Mouse (Mus musculus): ENCODE measurements around the gene Gm20661. TPM values are rescaled to one million over a fixed set of nuclear protein-coding genes. Genes with fewer than 3 reads are reported as not detected.
A peak's percentile ranks its signal among the peaks of the same experiment; 100 is the strongest.

The Gm20661 gene
- polyA plus RNA-seq (2012; fragmentation: generic; extraction: Trizol), result not detected

GRCm38 (mm10) chr9:107982681-107983346 lies at the start of gene Gm20661:
TSS of gene Gm20661 (plus strand) at chr9:107983058.
- H3K27me3 ChIP-seq (ENCODE audit: control insufficient read depth, insufficient read depth, insufficient read length), result no peaks in the 10 kb centered on the region
- TF ChIP-seq MAX (IDR thresholded peaks at IDR 0.05; ENCODE audit: low read depth), result no peak
- TF ChIP-seq POLR2A (IDR thresholded peaks at IDR 0.05; ENCODE audit: insufficient read length, low read depth), result no peak
- TF ChIP-seq CEBPB (IDR thresholded peaks at IDR 0.05; ENCODE audit: insufficient read depth, poor library complexity, severe bottlenecking), result no peak
- TF ChIP-seq MYOG (IDR thresholded peaks at IDR 0.05; ENCODE audit: control insufficient read depth in 1 of 3, insufficient read depth in 1 of 3, insufficient read length in 2 of 3, low read depth in 2 of 3), result no peak
- TF ChIP-seq E2F4 (IDR thresholded peaks at IDR 0.05; ENCODE audit: insufficient read depth), result no peak
- no peak for TF ChIP-seq TCF3 (IDR thresholded peaks at IDR 0.05; ENCODE audit: insufficient read length, low read depth)
- no peak for TF ChIP-seq REST (IDR thresholded peaks at IDR 0.05; ENCODE audit: insufficient read depth, insufficient read length)
- no peak for TF ChIP-seq SRF (IDR thresholded peaks at IDR 0.05; ENCODE audit: control insufficient read depth, insufficient read length, low read depth)
- TF ChIP-seq POLR2AphosphoS2 (IDR thresholded peaks at IDR 0.05; ENCODE audit: insufficient read length, low read depth), result no peak
- H3K79me2 ChIP-seq (ENCODE audit: control insufficient read depth, insufficient read depth), result no peaks in the 10 kb centered on the region
- H3ac ChIP-seq (ENCODE audit: control insufficient read depth, insufficient read length), result no peak within 1 kb of the TSS
- H3K4me3 ChIP-seq, result no peak within 1 kb of the TSS
- no peaks in the 10 kb centered on the region for H3K36me3 ChIP-seq (ENCODE audit: control insufficient read depth, insufficient read depth)
- no peak within 1 kb of the TSS for H3K4me2 ChIP-seq (ENCODE audit: low read depth)

- TF ChIP-seq POLR2AphosphoS2 (IDR thresholded peaks at IDR 0.05; ENCODE audit: insufficient read length, low read depth) (no peak), MYOG (IDR thresholded peaks at IDR 0.05; ENCODE audit: control insufficient read depth in 1 of 3, insufficient read depth in 1 of 3, insufficient read length in 2 of 3, low read depth in 2 of 3) (no peak), SRF (IDR thresholded peaks at IDR 0.05; ENCODE audit: control insufficient read depth, insufficient read length, low read depth) (no peak), MAX (IDR thresholded peaks at IDR 0.05; ENCODE audit: low read depth) (no peak), USF1 (IDR thresholded peaks at IDR 0.05; ENCODE audit: low read depth) (no peak), CEBPB (IDR thresholded peaks at IDR 0.05; ENCODE audit: insufficient read depth, poor library complexity, severe bottlenecking) (no peak), REST (IDR thresholded peaks at IDR 0.05; ENCODE audit: insufficient read depth, insufficient read length) (no peak)
- H3K36me3 ChIP-seq (ENCODE audit: control insufficient read depth, insufficient read depth), result no peaks in the 10 kb centered on the region
- H3ac ChIP-seq (ENCODE audit: control insufficient read depth, insufficient read length), result no peak overlapping the region
- H3K79me2 ChIP-seq (ENCODE audit: control insufficient read depth, insufficient read depth), result no peaks in the 10 kb centered on the region
- H3K4me3 ChIP-seq, result no peak overlapping the region
- H3K27me3 ChIP-seq (ENCODE audit: control insufficient read depth, insufficient read depth, insufficient read length), result peaks cover 42% of the 10 kb centered on the region
- no peak overlapping the region for H3K4me2 ChIP-seq (ENCODE audit: low read depth)
Observed at GRCm38 (mm10) chr9:107934146-107934545, 48.7 kb upstream of the Gm20661 start.

GRCm38 (mm10) chr9:107935374-107935773 lies 47.5 kb upstream of the Gm20661 start, which contains the start of gene Camkv:
TSS of gene Camkv (plus strand) at chr9:107935674.
- Histone ChIP-seq H3K27me3 (ENCODE audit: control insufficient read depth, insufficient read depth, insufficient read length) (peaks cover 38% of the 10 kb centered on the region), H3ac (ENCODE audit: control insufficient read depth, insufficient read length) (no peak within 1 kb of the TSS), H3K36me3 (ENCODE audit: control insufficient read depth, insufficient read depth) (no peaks in the 10 kb centered on the region), H3K4me3 (no peak within 1 kb of the TSS), H3K79me2 (ENCODE audit: control insufficient read depth, insufficient read depth) (no peaks in the 10 kb centered on the region), H3K4me2 (ENCODE audit: low read depth) (peak within 1 kb of the TSS; percentile 50)
- TF ChIP-seq MYOG (IDR thresholded peaks at IDR 0.05; ENCODE audit: control insufficient read depth in 1 of 3, insufficient read depth in 1 of 3, insufficient read length in 2 of 3, low read depth in 2 of 3), result no peak

GRCm38 (mm10) chr9:107935790-107936214 lies 47.1 kb upstream of the Gm20661 start:
- TF ChIP-seq CEBPB (IDR thresholded peaks at IDR 0.05; ENCODE audit: insufficient read depth, poor library complexity, severe bottlenecking), result no peak
- TF ChIP-seq MYOD1 (IDR thresholded peaks at IDR 0.05; ENCODE audit: control insufficient read depth in 1 of 3, insufficient read length in 2 of 3, low read depth in 2 of 3), result peak in 1 of 3 experiments; percentile 10
- H3K27me3 ChIP-seq (ENCODE audit: control insufficient read depth, insufficient read depth, insufficient read length), result peaks cover 38% of the 10 kb centered on the region
- peak overlapping the region; percentile 50 for H3K4me2 ChIP-seq (ENCODE audit: low read depth)
- no peak overlapping the region for H3ac ChIP-seq (ENCODE audit: control insufficient read depth, insufficient read length)
- no peaks in the 10 kb centered on the region for H3K79me2 ChIP-seq (ENCODE audit: control insufficient read depth, insufficient read depth)
- H3K36me3 ChIP-seq (ENCODE audit: control insufficient read depth, insufficient read depth), result no peaks in the 10 kb centered on the region
- no peak overlapping the region for H3K4me3 ChIP-seq

DNA sequence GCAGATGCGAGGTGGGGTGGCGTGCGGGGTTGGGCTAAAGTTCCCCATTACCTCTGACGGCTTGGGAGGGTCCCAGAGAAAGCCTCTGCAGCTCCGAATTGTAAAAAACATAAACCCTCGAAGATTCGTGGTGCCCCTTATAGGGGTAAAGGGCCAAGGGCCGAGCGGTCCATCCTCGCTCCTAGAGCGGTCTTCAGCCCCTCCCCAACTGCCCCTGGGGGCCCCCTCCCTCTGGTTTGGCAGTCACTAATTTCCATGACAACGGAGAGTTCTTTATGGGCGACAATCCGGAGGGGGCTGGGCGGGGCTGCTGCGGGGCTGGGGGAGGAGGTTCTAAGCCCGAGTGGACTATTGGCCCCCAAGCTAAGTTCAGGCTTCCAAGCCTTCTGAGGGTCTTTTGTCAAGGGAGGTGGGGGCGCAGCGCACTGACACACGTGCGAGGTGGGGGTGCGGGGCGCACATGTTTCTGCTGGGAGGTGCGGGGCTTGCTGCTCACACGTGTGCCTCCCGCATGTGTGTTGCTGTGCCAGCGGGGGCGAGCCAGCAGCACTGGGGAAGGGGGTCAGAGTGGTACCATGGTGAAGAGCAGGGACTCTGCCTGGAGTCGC lies 46.5 kb upstream of the Gm20661 start:
- no peak overlapping the region for H3ac ChIP-seq (ENCODE audit: control insufficient read depth, insufficient read length)
- H3K27me3 ChIP-seq (ENCODE audit: control insufficient read depth, insufficient read depth, insufficient read length), result peaks cover 38% of the 10 kb centered on the region
- H3K36me3 ChIP-seq (ENCODE audit: control insufficient read depth, insufficient read depth), result no peaks in the 10 kb centered on the region
- no peak overlapping the region for H3K4me3 ChIP-seq
- H3K4me2 ChIP-seq (ENCODE audit: low read depth), result peak overlapping the region; percentile 50
- TF ChIP-seq REST (IDR thresholded peaks at IDR 0.05; ENCODE audit: insufficient read depth, insufficient read length) (no peak), SRF (IDR thresholded peaks at IDR 0.05; ENCODE audit: control insufficient read depth, insufficient read length, low read depth) (no peak), TCF12 (IDR thresholded peaks at IDR 0.05; ENCODE audit: insufficient read depth, poor library complexity, severe bottlenecking) (no peak), E2F4 (IDR thresholded peaks at IDR 0.05; ENCODE audit: insufficient read depth) (no peak), TCF3 (IDR thresholded peaks at IDR 0.05; ENCODE audit: insufficient read length, low read depth) (no peak), POLR2AphosphoS2 (IDR thresholded peaks at IDR 0.05; ENCODE audit: insufficient read length, low read depth) (no peak), POLR2A (IDR thresholded peaks at IDR 0.05; ENCODE audit: insufficient read length, low read depth) (no peak), MAX (IDR thresholded peaks at IDR 0.05; ENCODE audit: low read depth) (no peak), USF1 (IDR thresholded peaks at IDR 0.05; ENCODE audit: low read depth) (no peak), MYOD1 (IDR thresholded peaks at IDR 0.05; ENCODE audit: control insufficient read depth in 1 of 3, insufficient read length in 2 of 3, low read depth in 2 of 3) (no peak), CEBPB (IDR thresholded peaks at IDR 0.05; ENCODE audit: insufficient read depth, poor library complexity, severe bottlenecking) (no peak), MYOG (IDR thresholded peaks at IDR 0.05; ENCODE audit: control insufficient read depth in 1 of 3, insufficient read depth in 1 of 3, insufficient read length in 2 of 3, low read depth in 2 of 3) (no peak)
- no peaks in the 10 kb centered on the region for H3K79me2 ChIP-seq (ENCODE audit: control insufficient read depth, insufficient read depth)

Data from myocyte (in vitro differentiated cells).